Mouse (Mus musculus) C2C12 (cell line): ENCODE data around the gene Gfpt2.

Experiments used
- CTCF ChIP-seq: IDR thresholded peaks from one replicate; pipeline ENCODE4 v1.5.1; 2011; ENCODE audit not compliant: control insufficient read depth, insufficient read depth, insufficient read length
- FOSL1 ChIP-seq: IDR thresholded peaks from one replicate; pipeline ENCODE4 v1.8.0; 2011; ENCODE audit warnings: mild to moderate bottlenecking, low read length; ENCODE audit not compliant: poor library complexity, insufficient read depth, severe bottlenecking

DNA sequence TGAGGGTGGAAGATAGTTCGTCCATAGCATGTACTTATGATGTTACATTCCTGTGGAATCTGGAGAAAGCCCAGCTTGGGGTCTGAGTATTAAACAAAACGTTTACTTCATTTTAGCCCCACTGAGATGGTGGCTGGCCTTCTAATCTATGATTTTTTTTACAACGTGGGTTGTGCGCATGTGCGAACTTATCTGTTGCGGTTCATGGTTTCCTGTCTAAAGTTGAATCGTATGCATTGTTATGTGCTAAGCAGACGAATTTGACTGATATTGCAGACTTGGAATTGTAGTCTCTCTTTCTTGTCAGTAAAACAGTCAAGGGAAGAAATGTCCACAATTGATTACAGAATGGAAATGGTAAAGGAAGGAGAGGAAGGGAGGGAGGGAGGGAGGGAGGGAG, 17.9 kb downstream of the Gfpt2 start:
- TF ChIP-seq CTCF (no peak), FOSL1 (no peak)
